Mouse (Mus musculus) liver, postnatal 0 days (tissue): ENCODE results near the gene Zfp704. TPM values are rescaled to one million over a fixed set of nuclear protein-coding genes. Genes with fewer than 3 reads are reported as not detected.
A peak's percentile ranks its signal among the peaks of the same experiment; 100 is the strongest.

Source experiments
- ATAC-seq: fragments of 200-750 bp; cut with Nextera tagmentation; 2 replicates; pipeline ENCODE4 v1.8.0; 2017; ENCODE audit warnings: mild to moderate bottlenecking, moderate library complexity
- DNase-seq: peaks from one replicate; pipeline ENCODE4 v3.0.0-alpha.2; 2016
- H3K27ac ChIP-seq: fragments of 300-500 bp; sonication (generic); 2 replicates; pipeline ENCODE4 v1.5.1; 2014; ENCODE audit warnings: antibody characterized with exemption, moderate library complexity, mild to moderate bottlenecking, low read depth
- H3K27me3 ChIP-seq: fragments of 300-500 bp; sonication (generic); 2 replicates; pipeline ENCODE4 v1.6.1; 2014; ENCODE audit warnings: low read length, control low read depth, mixed read lengths; ENCODE audit not compliant: insufficient read depth
- H3K36me3 ChIP-seq: fragments of 300-500 bp; sonication (generic); replicated peaks from 2 replicates; pipeline ENCODE4 v1.6.1; 2014; ENCODE audit warnings: mild to moderate bottlenecking, control low read depth, low read length, moderate library complexity, mixed read lengths; ENCODE audit not compliant: insufficient read depth
- H3K4me1 ChIP-seq: fragments of 300-500 bp; sonication (generic); 2 replicates; pipeline ENCODE4 v1.6.1; 2014; ENCODE audit warnings: antibody characterized with exemption, mild to moderate bottlenecking, control low read depth; ENCODE audit not compliant: insufficient read depth
- H3K4me2 ChIP-seq: fragments of 300-500 bp; sonication (generic); 2 replicates; pipeline ENCODE4 v1.6.1; 2014; ENCODE audit warnings: low read depth, mild to moderate bottlenecking, low read length, moderate library complexity, mixed read lengths
- H3K4me3 ChIP-seq: fragments of 300-500 bp; sonication (generic); 2 replicates; pipeline ENCODE4 v1.5.1; 2014; ENCODE audit warnings: low read depth, low read length
- H3K9ac ChIP-seq: fragments of 300-500 bp; sonication (generic); replicated peaks from 2 replicates; pipeline ENCODE4 v1.6.1; 2014; ENCODE audit warnings: mild to moderate bottlenecking, moderate library complexity
- H3K9me3 ChIP-seq: fragments of 300-500 bp; sonication (generic); 2 replicates; pipeline ENCODE4 v1.6.1; 2016; ENCODE audit warnings: mild to moderate bottlenecking, control low read depth, low read length, mixed read lengths
- CTCF ChIP-seq: sonication (generic); IDR thresholded peaks from 2 replicates; pipeline ENCODE4 v1.5.1; 2016; ENCODE audit warnings: antibody characterized with exemption, low read depth
- EP300 ChIP-seq: IDR thresholded peaks from 2 replicates; pipeline ENCODE4 v1.6.1; 2016; ENCODE audit warnings: antibody characterized with exemption, low read depth, mild to moderate bottlenecking
- WGBS: fragments of 180-500 bp; shearing (Covaris S2); extraction: QIAGEN DNeasy Blood & Tissue Kit; methylation state at CpG from one replicate; pipeline ENCODE4 v1.1.7; 2014; ENCODE audit not compliant: insufficient replicate concordance; 5-methylcytosine and 5-hydroxymethylcytosine counted together
- polyA plus RNA-seq: library from polyadenylated mRNA; unstranded; fragments of >200 nt; fragmentation: Nextera tagmentation; extraction: Ambion mirVana; gene quantifications from 2 replicates; pipeline ENCODE4 v1.2.1, GENCODE M21; 2015

Gene Zfp704
- polyA plus RNA-seq, 1 experiment from 2014 or later: 0.94 TPM

GRCm38 (mm10) chr3:9530097-9530780 lies 79.6 kb downstream of the Zfp704 start:
- no peaks in the 10 kb centered on the region for H3K9me3 ChIP-seq
- no peak for TF ChIP-seq CTCF
- H3K27me3 ChIP-seq: no peaks in the 10 kb centered on the region
- no peaks in the 10 kb centered on the region for H3K36me3 ChIP-seq
- H3K4me1 ChIP-seq: no peaks in the 10 kb centered on the region
- WGBS: 86% methylated on average over 9 of the region's 9 CpGs
- H3K9ac ChIP-seq: no peak overlapping the region
- no peak overlapping the region for H3K4me2 ChIP-seq
- H3K27ac ChIP-seq: no peak overlapping the region
- ATAC-seq: no peak
- no peak for DNase-seq
- H3K4me3 ChIP-seq: no peak overlapping the region

- no peak overlapping the region for H3K9ac ChIP-seq
- H3K4me3 ChIP-seq: no peak overlapping the region
- H3K27me3 ChIP-seq: no peaks in the 10 kb centered on the region
- H3K4me2 ChIP-seq: no peak overlapping the region
- H3K36me3 ChIP-seq: no peaks in the 10 kb centered on the region
- DNase-seq (no peak), ATAC-seq (no peak)
- no peak overlapping the region for H3K27ac ChIP-seq
- TF ChIP-seq EP300: no peak
- TF ChIP-seq CTCF: no peak
- WGBS: 59% methylated on average over 5 of the region's 5 CpGs
- H3K4me1 ChIP-seq: peaks cover 20% of the 10 kb centered on the region
- H3K9me3 ChIP-seq: no peaks in the 10 kb centered on the region
Observed at GRCm38 (mm10) chr3:9524429-9524828, 85.5 kb downstream of the Zfp704 start.

GRCm38 (mm10) chr3:9523081-9523932 lies 86.6 kb downstream of the Zfp704 start:
- Histone ChIP-seq H3K36me3 (no peaks in the 10 kb centered on the region), H3K4me1 (peaks cover 26% of the 10 kb centered on the region), H3K4me3 (no peak overlapping the region), H3K9ac (no peak overlapping the region), H3K27me3 (no peaks in the 10 kb centered on the region), H3K9me3 (no peaks in the 10 kb centered on the region), H3K4me2 (no peak overlapping the region), H3K27ac (no peak overlapping the region)
- TF ChIP-seq CTCF: no peak
- no peak for TF ChIP-seq EP300
- ATAC-seq: no peak
- 74% methylated on average over 18 of the region's 18 CpGs for WGBS
- peak; percentile 11 for DNase-seq

- H3K9me3 ChIP-seq: no peaks in the 10 kb centered on the region
- no peak overlapping the region; the same call in 1 of the 2 replicates for H3K27ac ChIP-seq
- H3K4me3 ChIP-seq: no peak overlapping the region
- peak overlapping the region; percentile 13; the same call in 1 of the 2 replicates for H3K4me2 ChIP-seq
- H3K9ac ChIP-seq: no peak overlapping the region; the same call in 1 of the 2 replicates
- 47% methylated on average over 6 of the region's 6 CpGs for WGBS
- DNase-seq (peak; percentile 26), ATAC-seq (peak; percentile 57)
- TF ChIP-seq CTCF (no peak), EP300 (no peak)
- H3K4me1 ChIP-seq: peaks cover 26% of the 10 kb centered on the region
- no peaks in the 10 kb centered on the region for H3K27me3 ChIP-seq
- H3K36me3 ChIP-seq: no peaks in the 10 kb centered on the region
Observed at GRCm38 (mm10) chr3:9522009-9522408, 87.9 kb downstream of the Zfp704 start.

GRCm38 (mm10) chr3:9520728-9521054 lies 89.2 kb downstream of the Zfp704 start:
- no peaks in the 10 kb centered on the region for H3K9me3 ChIP-seq
- TF ChIP-seq EP300 (no peak), CTCF (no peak)
- no peak overlapping the region for H3K4me3 ChIP-seq
- no peak for DNase-seq
- peak overlapping the region; percentile 51; the same call in 1 of the 2 replicates for H3K4me2 ChIP-seq
- no peaks in the 10 kb centered on the region for H3K27me3 ChIP-seq
- no peaks in the 10 kb centered on the region for H3K36me3 ChIP-seq
- no peak for ATAC-seq
- H3K27ac ChIP-seq: peak overlapping the region; percentile 73
- peaks cover 29% of the 10 kb centered on the region for H3K4me1 ChIP-seq
- no peak overlapping the region for H3K9ac ChIP-seq
- WGBS: 32% methylated on average over 7 of the region's 7 CpGs

GRCm38 (mm10) chr3:9520051-9520727 lies 89.7 kb downstream of the Zfp704 start:
- Histone ChIP-seq H3K9ac (no peak overlapping the region), H3K27ac (peak overlapping the region; percentile 73), H3K36me3 (no peaks in the 10 kb centered on the region), H3K4me2 (peak overlapping the region; percentile 51), H3K27me3 (no peaks in the 10 kb centered on the region), H3K4me3 (no peak overlapping the region), H3K4me1 (peaks cover 29% of the 10 kb centered on the region), H3K9me3 (no peaks in the 10 kb centered on the region)
- DNase-seq: peak; percentile 79
- ATAC-seq: peak; percentile 90
- TF ChIP-seq CTCF: 0 out of 2 replicates have a peak, but pooled peaks have one; percentile 2
- no peak for TF ChIP-seq EP300
- 32% methylated on average over 17 of the region's 17 CpGs for WGBS
